Mouse (Mus musculus) stomach, postnatal 0 days (tissue): ENCODE measurements around the gene Sgca. TPM values are rescaled to one million over a fixed set of nuclear protein-coding genes. Genes with fewer than 3 reads are reported as not detected.
A peak's percentile ranks its signal among the peaks of the same experiment; 100 is the strongest.

Source experiments
- ATAC-seq: fragments of 200-750 bp; cut with Nextera tagmentation; 2 replicates; pipeline ENCODE4 v1.8.0; 2017; ENCODE audit not compliant: low FRiP score, low TSS enrichment
- DNase-seq: peaks from one replicate; pipeline ENCODE4 v3.0.0-alpha.2; 2016; ENCODE audit warnings: low spot score
- H3K27ac ChIP-seq: fragments of 300-500 bp; sonication (generic); replicated peaks from 2 replicates; pipeline ENCODE4 v1.5.1; 2014; ENCODE audit warnings: mild to moderate bottlenecking, control low read depth
- H3K27me3 ChIP-seq: fragments of 300-500 bp; sonication (generic); 2 replicates; pipeline ENCODE4 v1.6.1; 2014; ENCODE audit warnings: low read length; ENCODE audit not compliant: control insufficient read depth, insufficient read depth
- H3K36me3 ChIP-seq: fragments of 300-500 bp; sonication (generic); 2 replicates; pipeline ENCODE4 v1.6.1; 2014; ENCODE audit warnings: low read length, mixed read lengths; ENCODE audit not compliant: control insufficient read depth, insufficient read depth
- H3K4me1 ChIP-seq: fragments of 300-500 bp; sonication (generic); replicated peaks from 2 replicates; pipeline ENCODE4 v1.6.1; 2014; ENCODE audit warnings: antibody characterized with exemption; ENCODE audit not compliant: control insufficient read depth, insufficient read depth
- H3K4me2 ChIP-seq: fragments of 300-500 bp; sonication (generic); replicated peaks from 2 replicates; pipeline ENCODE4 v1.6.1; 2014; ENCODE audit warnings: low read depth, mild to moderate bottlenecking, control low read depth, moderate library complexity
- H3K4me3 ChIP-seq: fragments of 300-500 bp; sonication (generic); 2 replicates; pipeline ENCODE4 v1.5.1; 2014; ENCODE audit warnings: low read depth, low read length, control low read depth
- H3K9ac ChIP-seq: fragments of 300-500 bp; sonication (generic); 2 replicates; pipeline ENCODE4 v1.6.1; 2014; ENCODE audit warnings: mild to moderate bottlenecking, low read length, control low read depth, mixed read lengths
- H3K9me3 ChIP-seq: fragments of 300-500 bp; sonication (generic); 2 replicates; pipeline ENCODE4 v1.6.1; 2016; ENCODE audit warnings: low read length; ENCODE audit not compliant: control insufficient read depth
- CTCF ChIP-seq: IDR thresholded peaks from 2 replicates; pipeline ENCODE4 v1.5.1; 2016; ENCODE audit warnings: antibody characterized with exemption, low read depth, mild to moderate bottlenecking, moderate library complexity
- EP300 ChIP-seq: optimal IDR thresholded peaks from 2 replicates; pipeline ENCODE3; 2016; ENCODE audit warnings: antibody characterized with exemption
- WGBS: fragments of 180-500 bp; shearing (Covaris S2); extraction: QIAGEN DNeasy Blood & Tissue Kit; methylation state at CpG from one replicate; pipeline ENCODE4 v1.1.7; 2014; 5-methylcytosine and 5-hydroxymethylcytosine counted together
- polyA plus RNA-seq: library from polyadenylated mRNA; unstranded; fragments of >200 nt; fragmentation: Nextera tagmentation; extraction: Ambion mirVana; gene quantifications from 2 replicates; pipeline ENCODE4 v1.2.1, GENCODE M21; 2015

Sgca gene
- polyA plus RNA-seq, 1 experiment from 2014 or later = 0.47 TPM

- Histone ChIP-seq H3K9ac (no peak overlapping the region), H3K4me2 (no peak overlapping the region), H3K4me1 (peaks cover 5% of the 10 kb centered on the region; the same call in 1 of the 2 replicates), H3K4me3 (no peak overlapping the region), H3K9me3 (no peaks in the 10 kb centered on the region), H3K27me3 (no peaks in the 10 kb centered on the region), H3K36me3 (no peaks in the 10 kb centered on the region), H3K27ac (peak overlapping the region; percentile 56; the same call in 1 of the 2 replicates)
- no peak for ATAC-seq
- no peak for DNase-seq
- WGBS = 28% methylated on average over 6 of the region's 6 CpGs
- TF ChIP-seq CTCF = peak; percentile 29; the same call in 1 of the 2 replicates
- no peak for TF ChIP-seq EP300
Measured at GRCm38 (mm10) chr11:94920996-94921401, 55.1 kb downstream of the Sgca start.

DNA sequence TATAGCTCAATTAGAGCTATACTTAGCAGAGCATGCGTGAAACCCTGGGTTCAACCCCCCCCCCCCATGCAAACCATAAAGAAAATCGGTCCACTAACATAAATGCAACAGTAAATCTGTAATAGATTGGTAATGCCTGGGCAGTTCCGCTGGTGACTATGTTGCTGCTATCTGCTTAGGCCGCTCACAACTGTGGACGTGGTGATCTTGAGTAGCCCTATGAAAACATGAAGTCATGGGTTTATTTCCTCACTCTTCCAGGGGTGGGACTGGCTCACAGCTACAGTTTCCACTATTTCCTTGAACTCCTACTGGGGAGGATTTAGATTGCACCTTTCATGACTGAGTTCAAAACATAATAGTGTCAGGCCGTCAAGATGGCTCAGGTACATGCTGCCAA, 58.4 kb downstream of the Sgca start:
- DNase-seq (no peak), ATAC-seq (peak; percentile 84)
- TF ChIP-seq CTCF = peak; percentile 40
- no peak for TF ChIP-seq EP300
- H3K4me1 ChIP-seq = peaks cover 7% of the 10 kb centered on the region; the same call in 1 of the 2 replicates
- 54% methylated on average over 6 of the region's 6 CpGs for WGBS
- no peaks in the 10 kb centered on the region for H3K9me3 ChIP-seq
- H3K9ac ChIP-seq = no peak overlapping the region
- peak overlapping the region; percentile 53 for H3K27ac ChIP-seq
- H3K4me2 ChIP-seq = no peak overlapping the region
- no peaks in the 10 kb centered on the region for H3K27me3 ChIP-seq
- H3K4me3 ChIP-seq = no peak overlapping the region
- H3K36me3 ChIP-seq = no peaks in the 10 kb centered on the region

DNA sequence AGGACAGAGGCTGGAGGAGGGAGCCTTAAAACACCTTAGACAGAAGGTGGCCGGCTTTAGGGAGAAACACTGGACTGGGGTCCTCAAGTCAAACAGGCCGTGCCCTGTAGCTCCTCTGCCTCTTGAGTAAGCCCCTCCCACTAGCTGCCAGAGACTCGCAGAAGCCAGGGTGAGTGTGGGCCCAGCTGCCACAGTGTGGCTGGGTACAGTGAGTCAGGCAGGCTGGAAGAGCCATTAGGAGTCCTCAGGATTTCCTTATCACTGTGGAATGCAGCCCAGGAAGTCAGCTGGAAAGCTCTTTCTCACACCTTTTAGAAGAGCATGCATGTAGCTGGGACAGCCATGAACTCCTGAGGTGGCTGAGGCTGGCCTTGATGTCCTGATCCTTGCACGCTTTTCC, 59.6 kb downstream of the Sgca start:
- DNase-seq (peak; percentile 58), ATAC-seq (peak; percentile 61)
- Histone ChIP-seq H3K4me3 (no peak overlapping the region), H3K27ac (peak overlapping the region; percentile 61), H3K4me2 (no peak overlapping the region), H3K27me3 (no peaks in the 10 kb centered on the region), H3K4me1 (peaks cover 7% of the 10 kb centered on the region; the same call in 1 of the 2 replicates), H3K36me3 (no peaks in the 10 kb centered on the region), H3K9me3 (no peaks in the 10 kb centered on the region), H3K9ac (peak overlapping the region; percentile 27; the same call in 1 of the 2 replicates)
- peak; percentile 8; the same call in 1 of the 2 replicates for TF ChIP-seq CTCF
- no peak for TF ChIP-seq EP300
- 30% methylated on average over 4 of the region's 4 CpGs for WGBS

DNA sequence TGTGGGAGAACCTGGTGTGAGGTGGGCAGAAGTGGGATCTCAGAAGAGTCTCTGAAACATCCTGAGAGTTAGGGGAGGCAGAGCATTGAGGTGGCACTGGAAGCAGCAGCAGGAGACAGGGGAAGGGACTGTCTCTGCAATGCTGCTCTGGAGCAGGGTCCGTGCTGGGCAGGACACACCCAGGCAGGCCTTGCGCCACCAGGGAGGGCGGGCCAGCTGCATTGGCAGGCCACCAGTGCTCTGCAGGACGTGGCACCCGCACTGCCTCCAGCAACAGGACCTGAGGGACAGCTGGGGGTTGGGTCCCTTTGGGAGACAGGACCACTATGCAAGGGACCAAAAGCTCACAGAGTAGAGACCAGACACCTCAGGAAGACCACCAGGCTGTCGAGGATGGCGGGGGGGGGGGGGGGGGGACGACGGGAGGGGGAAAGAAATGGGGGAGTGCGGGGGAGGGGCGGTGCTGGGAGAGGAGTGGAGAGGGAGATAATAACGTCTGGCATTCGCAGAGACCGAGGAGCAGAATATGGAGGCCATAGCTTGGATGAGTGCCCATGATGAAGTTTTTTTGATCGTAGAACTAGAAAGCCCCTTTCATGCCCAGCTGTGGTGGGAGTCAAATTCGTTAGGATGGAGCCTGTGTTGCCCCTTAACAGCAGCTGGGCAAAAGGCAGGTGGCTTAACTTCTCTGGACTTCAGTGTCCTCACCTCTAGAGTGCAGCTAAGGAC, 60.3 kb downstream of the Sgca start:
- TF ChIP-seq CTCF = no peak
- no peak for TF ChIP-seq EP300
- H3K4me2 ChIP-seq = peak overlapping the region; percentile 8; the same call in 1 of the 2 replicates
- 0 out of 2 replicates have a peak, but pooled peaks have one; percentile 38 for ATAC-seq
- peak overlapping the region; percentile 27; the same call in 1 of the 2 replicates for H3K9ac ChIP-seq
- peak; percentile 69 for DNase-seq
- no peak overlapping the region for H3K4me3 ChIP-seq
- no peaks in the 10 kb centered on the region for H3K36me3 ChIP-seq
- H3K9me3 ChIP-seq = no peaks in the 10 kb centered on the region
- H3K27me3 ChIP-seq = no peaks in the 10 kb centered on the region
- WGBS = 27% methylated on average over 12 of the region's 16 CpGs
- peaks cover 7% of the 10 kb centered on the region; the same call in 1 of the 2 replicates for H3K4me1 ChIP-seq
- peak overlapping the region; percentile 61 for H3K27ac ChIP-seq

- TF ChIP-seq EP300 (no peak), CTCF (no peak)
- DNase-seq = no peak
- Histone ChIP-seq H3K9me3 (no peaks in the 10 kb centered on the region), H3K27me3 (no peaks in the 10 kb centered on the region), H3K4me2 (no peak overlapping the region), H3K27ac (peak overlapping the region; percentile 73), H3K4me1 (peaks cover 7% of the 10 kb centered on the region; the same call in 1 of the 2 replicates), H3K9ac (no peak overlapping the region), H3K36me3 (no peaks in the 10 kb centered on the region), H3K4me3 (no peak overlapping the region)
- ATAC-seq = no peak
- 46% methylated on average over 6 of the region's 6 CpGs for WGBS
Measured at GRCm38 (mm10) chr11:94913302-94914090, 62.6 kb downstream of the Sgca start.

Other genes with a start within 250 kb of the Sgca start
- gene Cdc34b, start 234.5 kb downstream of the Sgca start, polyA plus RNA-seq = not detected in 2 replicates
- gene Tmem92, start 193.6 kb downstream of the Sgca start, polyA plus RNA-seq = not detected in 2 replicates
- gene Col1a1, start 40.1 kb downstream of the Sgca start, polyA plus RNA-seq = 816 and 869 TPM in 2 replicates
- not detected in 2 replicates for gene Hils1, start 8.7 kb downstream of the Sgca start, polyA plus RNA-seq
- gene Ppp1r9b, start 14.7 kb upstream of the Sgca start, polyA plus RNA-seq = 4.9 and 5.4 TPM in 2 replicates
- gene Samd14, start 33.6 kb upstream of the Sgca start, polyA plus RNA-seq = 6.7 and 7.2 TPM in 2 replicates
- 29.8 and 39.0 TPM in 2 replicates for gene Pdk2, start 65.0 kb upstream of the Sgca start, polyA plus RNA-seq
- gene Itga3, start 100.5 kb upstream of the Sgca start, polyA plus RNA-seq = 15.6 and 17.0 TPM in 2 replicates
- 8.0 and 8.5 TPM in 2 replicates for gene Dlx3, start 143.8 kb upstream of the Sgca start, polyA plus RNA-seq
- 1.6 and 1.7 TPM in 2 replicates for gene Dlx4, start 169.9 kb upstream of the Sgca start, polyA plus RNA-seq